Mouse (Mus musculus) spleen, embryonic (tissue): ENCODE results near the gene Shc3.

ENCODE experiments used
- CTCF ChIA-PET: fragments of 350-600 bp; sonication (Branson Sonifier 250); formaldehyde crosslinking; loops from one replicate; lab custom pipeline; 2022; lab: Charles Lee

The Shc3 gene

DNA sequence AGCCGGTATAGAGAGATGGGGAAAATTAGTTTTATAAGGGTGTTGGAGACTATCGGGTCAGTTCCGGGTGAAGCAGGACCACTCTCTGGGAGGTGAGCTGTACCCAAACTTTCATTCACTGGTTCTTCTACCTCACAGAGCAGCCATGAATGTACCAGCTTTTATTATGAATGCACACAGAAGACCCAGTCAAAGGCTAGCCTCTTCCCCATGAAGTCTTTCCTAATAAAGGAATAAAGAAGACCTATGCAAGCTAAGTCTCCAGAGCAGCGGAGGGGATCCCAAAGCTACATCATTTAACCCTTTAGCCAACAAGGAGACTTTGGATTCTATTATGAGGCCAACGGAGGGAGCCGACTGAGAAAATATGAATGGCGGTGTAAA, 458 bp upstream of the Shc3 start:
- CTCF ChIA-PET = no interaction called here

DNA sequence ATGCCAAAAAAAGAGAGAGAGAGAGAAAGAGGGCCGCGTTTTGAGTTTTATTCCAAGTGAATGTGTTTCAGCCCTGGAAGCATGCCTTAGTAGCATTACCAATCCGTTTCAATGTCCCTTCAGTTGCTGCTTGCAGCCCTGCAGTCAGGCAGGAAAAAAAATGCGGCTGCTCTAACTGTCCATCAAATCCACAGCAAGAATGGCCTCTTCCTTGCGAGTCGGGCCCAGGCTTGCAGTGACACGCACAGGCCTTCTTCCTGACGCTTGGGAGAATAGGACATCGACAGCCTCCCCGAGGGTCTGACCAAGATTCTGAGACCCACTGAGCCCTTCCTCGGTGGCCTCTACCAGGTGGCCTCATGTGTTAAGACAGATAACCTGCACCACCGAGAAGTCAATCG, 718 bp downstream of the Shc3 start:
- CTCF ChIA-PET = no interaction called here

DNA sequence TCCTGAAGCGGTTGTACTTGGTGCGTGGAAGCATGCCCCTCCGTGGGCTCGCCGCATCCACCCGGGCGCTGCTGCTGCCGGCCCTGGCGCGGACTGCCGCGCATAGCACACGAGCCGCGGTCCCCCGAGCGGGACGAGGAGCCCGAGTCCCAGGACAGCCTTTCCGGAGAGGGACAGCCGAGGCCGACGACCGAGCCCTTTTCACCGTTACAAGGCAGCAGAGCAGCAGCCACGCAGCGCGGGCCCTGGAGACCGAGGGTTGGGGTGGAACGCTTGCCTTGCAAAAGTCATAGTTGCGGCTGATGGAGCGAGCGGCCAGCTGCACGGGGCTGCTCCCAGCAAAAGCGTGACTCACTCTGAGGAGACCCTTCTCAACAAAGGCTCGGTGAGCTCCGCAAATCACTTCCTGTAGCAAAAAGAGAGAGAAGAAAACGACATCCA, 1.8 kb downstream of the Shc3 start:
- CTCF ChIA-PET = no interaction called here

DNA sequence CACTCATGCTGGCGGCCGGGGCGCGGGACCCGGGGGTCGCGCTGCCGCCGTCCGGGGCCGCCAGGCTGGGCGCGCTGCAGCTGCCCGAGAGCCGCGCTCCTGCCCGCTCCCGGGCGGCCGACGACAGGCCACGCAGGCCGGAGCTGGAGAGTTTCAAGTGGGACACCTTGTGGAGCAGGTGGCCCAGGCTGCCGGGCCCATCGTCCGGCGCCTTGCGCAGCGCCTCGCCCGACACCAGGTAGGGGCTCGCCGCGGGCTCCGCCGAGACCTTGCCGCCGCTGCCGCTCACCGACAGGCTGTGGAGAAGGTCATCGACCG, 2.2 kb downstream of the Shc3 start:
- CTCF ChIA-PET = no interaction called here

DNA sequence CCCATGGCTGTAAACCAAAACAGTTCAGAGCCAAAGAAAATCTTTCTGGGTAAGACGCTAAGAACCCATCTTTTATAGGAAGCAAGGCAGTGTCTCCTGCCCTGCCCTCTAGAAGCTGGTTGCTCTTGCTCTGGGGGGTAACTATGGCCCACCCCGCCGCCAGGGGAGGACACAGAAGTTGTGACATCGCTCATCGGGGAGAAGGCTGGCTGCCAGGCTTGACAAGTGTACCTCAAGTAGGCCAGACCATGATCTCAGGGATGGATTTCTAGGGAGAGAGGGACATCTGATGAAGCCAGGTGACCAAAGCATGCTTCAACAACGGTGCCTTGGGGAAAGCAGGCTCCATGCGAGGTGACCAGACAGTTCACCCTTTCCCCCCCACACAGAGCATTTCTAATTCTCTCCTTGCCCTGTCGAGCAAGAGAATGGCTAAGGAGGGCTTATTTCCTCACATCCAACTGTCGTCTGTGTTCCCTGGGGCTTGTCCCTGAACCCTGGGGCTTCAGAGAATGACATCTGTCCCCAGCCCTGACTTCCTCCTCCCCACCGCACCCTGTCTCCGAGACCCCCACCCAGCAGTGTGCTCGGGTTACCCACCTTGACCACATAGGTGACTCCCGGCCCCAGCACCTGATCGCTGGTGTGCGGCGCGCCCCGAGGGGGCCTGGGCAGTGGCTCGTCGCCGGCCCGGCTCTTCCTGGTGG, 2.7 kb downstream of the Shc3 start:
- CTCF ChIA-PET = interaction anchor here (0.7 kb wide), 1 partner anchor 381 kb away, joined by 6 read pairs; no protein-coding TSS in a partner anchor

DNA sequence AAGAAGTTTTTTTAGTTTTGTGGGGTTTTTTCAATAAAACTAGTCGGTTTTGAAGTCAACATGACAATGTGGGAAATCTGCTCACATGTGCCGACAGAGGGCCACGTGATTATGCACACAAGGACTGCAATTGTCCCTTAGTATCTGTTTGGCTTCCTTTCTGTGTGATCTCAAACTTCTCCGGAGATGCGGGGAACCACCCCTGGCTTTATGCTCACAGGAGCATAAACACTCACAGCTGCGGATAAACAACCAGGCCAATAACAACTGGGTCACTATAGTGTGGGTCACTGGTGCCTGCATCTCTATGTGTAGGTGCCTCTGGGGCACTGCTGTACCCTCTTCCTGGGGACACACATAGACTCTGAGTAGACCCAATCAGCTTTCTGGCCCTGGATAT, 4.5 kb downstream of the Shc3 start:
- CTCF ChIA-PET = no interaction called here

DNA sequence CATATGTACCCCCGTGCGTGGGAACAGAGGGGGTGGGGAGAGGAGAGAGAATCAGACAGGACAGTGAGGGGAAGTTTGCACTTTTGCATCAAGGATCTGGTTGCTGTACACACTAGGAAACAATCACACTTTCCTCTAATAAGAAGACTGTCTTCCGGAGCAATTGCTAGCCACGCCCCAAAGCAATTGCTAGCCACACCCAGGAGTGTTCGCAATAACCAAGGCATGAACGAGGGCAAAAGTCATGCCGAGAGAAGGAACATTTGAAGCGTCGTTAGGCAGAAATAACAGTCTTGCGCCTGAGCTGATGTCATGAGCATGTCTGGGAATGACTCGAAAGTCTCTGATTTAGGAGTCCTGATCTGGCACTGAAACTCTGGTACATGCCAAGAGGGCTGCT, 15.9 kb downstream of the Shc3 start:
- CTCF ChIA-PET = no interaction called here

DNA sequence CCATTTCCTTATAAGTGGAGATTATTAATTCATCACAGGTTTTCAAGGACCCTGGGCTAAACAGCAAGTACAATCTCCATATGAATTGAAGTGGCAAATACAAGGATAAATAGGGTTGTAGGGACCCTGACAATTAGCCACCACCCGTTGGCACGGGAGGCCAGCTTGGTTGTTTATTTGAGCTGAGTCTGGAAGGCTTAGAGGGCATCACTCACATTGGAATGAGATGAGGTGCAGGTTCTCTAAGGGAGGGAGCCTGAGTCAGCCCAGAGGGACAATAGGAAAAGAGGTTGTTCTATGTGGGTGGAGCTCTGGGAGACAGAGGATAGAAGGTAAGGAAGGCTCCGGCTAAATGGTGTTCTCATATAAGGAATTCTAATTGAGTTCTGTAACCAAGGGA, 17.0 kb downstream of the Shc3 start:
- CTCF ChIA-PET = no interaction called here

DNA sequence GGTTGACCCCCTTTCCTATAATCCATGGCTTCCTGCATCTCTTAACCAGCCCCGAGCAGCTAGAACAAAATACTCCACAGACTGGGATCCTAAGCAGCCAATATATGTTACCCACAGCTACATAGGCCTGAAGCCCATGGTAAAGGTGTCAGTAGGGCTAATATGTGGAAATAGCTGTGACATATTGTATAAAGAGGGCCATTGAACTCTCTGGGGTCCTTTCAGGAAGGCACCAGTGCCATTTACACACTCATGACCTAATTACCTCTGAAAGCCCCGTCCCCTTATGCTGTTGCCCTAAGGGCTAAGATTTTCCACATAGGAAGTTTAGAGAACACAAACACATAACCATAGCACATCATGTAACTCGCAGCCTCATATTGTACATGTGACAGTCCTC, 17.4 kb downstream of the Shc3 start:
- CTCF ChIA-PET = no interaction called here

DNA sequence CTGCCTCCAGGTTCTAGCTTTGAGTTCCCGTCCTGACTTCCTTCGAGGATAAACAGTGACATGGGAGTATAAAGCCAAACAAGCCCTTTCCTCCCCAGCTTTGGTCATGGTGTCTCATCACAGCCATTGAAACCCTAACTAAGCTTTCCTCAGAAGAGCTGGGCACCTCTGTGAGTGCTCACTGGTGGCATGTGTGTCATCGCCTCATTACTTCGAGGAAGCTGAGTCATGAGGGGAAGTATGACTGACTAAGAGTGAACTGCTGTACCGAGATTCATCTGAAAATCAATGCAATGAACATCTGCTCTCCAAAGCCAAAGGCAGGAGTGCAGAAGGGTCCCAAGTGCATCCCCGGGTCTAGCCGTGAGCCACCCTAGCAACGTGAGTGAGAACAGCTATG, 29.4 kb downstream of the Shc3 start:
- CTCF ChIA-PET = no interaction called here

DNA sequence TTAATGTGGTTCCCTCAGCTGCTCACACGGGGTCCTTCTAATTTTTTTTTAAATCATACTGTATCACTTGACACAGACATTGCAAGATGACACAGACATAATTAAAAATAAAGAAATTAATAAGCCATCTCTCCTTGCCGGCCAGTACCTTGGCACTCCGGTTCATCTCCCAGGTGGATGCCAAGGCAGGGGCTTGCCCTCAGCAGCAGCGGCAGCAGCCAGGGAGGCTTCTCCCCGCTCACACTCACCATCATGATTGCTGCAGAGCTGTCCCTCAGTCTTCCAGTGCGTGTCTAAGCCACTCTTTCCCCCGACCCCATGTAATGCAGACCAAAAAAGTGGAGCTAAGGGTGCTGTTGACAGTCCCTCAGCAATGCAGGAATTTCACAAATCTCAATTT, 33.9 kb downstream of the Shc3 start:
- CTCF ChIA-PET = no interaction called here

DNA sequence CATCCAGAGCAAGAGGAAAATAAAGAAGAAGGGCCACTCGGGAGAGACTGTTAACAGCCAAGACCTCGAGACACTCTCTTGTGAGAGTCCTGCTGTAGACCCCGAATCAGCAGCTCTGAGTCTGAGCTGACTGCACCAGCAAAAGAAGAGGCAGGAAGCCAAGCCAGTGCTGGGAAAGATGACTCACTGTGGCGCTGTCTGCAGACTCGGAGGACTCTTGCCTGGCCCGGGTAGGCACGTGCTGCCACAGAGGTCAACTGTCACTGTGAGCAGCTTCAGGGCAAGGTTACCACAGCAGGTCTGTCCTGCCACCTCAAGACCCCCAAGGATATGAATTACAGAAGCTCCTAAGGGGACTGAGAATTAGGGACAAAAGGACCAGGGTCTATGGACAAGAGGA, 42.7 kb downstream of the Shc3 start:
- CTCF ChIA-PET = no interaction called here

DNA sequence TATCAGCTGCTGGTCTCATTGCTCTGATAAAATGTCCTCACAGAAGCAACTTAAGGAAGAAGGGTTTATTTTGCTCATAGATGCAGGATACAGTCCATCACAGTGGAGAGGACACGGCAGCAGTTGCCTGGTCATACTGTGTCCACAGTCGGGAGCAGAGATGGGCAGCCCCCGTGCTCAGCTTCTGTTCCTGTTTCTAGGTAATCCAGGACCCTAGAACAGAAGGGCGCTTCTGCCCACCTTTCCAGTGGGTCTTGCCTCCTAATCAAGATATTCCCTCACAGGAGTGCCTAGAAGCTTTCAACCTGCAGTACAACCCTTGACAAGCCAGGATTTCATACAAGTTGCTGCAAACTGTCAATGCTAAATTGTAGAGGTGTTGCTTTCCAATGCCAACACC, 44.9 kb downstream of the Shc3 start:
- CTCF ChIA-PET = no interaction called here

DNA sequence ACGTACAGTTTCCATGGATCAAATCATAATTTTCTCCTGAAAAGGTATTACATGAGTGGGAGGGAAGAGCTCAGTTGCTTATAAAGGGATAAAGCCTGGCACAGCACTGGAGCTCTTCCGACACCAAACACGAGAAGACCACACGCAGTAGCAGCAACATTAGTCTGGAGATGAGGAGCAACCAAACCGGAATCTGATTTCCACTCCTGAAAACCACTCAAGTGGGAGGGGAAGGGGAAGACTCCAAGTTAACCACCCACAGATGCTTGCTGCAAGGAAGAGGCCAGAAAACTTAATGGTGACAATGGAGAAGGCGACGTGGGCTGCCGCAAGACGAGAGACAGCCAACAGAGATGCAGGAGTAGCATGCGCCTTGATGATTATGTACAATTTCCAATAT, 45.9 kb downstream of the Shc3 start:
- CTCF ChIA-PET = no interaction called here

DNA sequence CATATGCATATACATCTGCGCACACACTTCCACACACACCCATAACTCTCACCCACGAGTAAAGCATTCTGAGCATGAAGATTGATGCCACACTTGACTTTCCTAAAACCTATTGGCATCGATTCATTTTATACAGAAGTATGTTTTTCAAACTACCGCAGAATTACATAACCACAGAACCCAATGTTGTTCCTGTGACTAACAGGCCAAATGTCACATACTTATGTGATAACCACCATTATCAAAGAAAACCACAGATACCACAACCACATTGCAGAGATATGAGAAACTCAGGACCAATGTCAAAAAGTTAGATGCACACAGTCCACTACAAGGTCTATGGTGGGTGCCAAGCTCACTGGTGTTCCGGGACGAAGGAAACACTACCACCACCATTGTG, 50.3 kb downstream of the Shc3 start:
- CTCF ChIA-PET = no interaction called here

DNA sequence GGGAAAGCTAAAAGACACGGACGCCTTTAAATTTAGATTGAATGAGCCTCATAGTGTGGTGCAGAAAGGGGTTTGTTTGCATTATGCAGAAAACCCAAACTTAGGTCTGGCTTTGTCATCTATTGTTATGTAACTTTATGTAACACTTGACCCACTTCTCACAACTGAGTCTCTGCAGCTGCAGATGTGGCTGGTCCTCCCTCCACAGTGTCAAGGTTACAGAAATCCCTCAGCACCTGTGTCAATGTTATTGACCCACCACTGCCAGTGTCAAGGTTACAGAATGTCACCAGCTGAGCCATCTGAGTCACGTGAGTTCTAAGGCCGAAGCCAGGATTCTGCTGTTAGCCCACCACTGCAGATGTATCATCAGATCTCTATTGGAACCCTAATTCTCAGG, 51.3 kb downstream of the Shc3 start:
- CTCF ChIA-PET = no interaction called here

DNA sequence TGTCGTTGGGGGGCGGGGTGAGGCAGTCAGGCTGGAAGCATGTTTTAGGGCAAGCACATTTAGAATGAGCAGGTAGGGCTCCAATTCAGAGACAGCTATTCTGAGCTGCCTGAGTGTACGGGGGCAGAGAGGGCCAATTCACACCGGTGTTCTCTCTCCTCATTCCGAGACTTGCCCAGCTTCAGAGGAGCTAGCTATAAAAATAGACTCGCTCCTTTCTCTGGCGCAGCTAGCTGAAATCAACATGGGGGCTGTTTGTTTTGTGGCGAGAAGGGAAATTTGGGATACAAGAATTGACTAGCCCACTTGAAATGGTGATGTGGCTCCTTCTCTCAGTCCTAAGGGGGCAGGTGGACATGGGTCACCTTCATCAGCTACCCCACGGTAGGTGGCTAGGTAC, 60.4 kb downstream of the Shc3 start:
- CTCF ChIA-PET = no interaction called here

DNA sequence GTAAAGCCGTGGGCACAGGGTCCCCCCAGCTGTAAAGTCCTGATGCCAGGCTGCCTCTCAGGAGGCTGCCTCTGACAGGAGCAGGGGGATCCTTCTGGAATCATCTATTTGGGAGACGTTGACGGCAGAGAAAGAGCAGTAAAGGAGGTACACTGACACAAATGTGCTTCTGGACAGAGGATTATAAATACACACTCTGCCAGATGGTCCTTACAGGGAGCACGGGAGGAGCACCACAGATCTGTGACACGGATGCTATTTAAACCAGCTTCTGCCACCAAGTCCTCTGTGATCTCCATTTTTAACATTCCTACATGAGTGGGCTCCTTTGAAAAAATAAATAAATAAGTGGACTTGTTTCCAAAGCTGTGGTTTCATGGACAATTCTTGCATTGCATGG, 63.5 kb downstream of the Shc3 start:
- CTCF ChIA-PET = interaction anchor here (0.6 kb wide), 1 partner anchor 14 kb away, joined by 3 read pairs; no protein-coding TSS in a partner anchor

DNA sequence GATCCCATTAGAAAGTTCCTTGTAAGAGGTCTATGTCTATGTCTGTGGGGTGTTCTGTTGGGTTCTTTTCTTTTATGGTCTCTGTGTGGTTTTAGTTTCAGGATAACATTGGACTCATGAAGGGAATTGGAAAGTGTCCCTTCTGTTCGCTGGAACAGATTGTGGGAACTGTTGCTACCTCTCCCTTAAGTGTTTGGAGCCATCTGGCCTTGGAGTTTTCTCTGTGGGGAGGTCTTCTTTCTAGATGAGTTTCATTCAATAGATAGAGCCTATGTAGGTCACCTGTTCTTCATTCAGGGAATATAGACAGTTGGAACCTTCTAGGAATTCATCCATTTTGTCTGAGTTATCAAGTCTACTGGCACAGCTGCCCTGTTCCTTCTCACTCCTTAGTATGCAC, 69.5 kb downstream of the Shc3 start:
- CTCF ChIA-PET = no interaction called here

DNA sequence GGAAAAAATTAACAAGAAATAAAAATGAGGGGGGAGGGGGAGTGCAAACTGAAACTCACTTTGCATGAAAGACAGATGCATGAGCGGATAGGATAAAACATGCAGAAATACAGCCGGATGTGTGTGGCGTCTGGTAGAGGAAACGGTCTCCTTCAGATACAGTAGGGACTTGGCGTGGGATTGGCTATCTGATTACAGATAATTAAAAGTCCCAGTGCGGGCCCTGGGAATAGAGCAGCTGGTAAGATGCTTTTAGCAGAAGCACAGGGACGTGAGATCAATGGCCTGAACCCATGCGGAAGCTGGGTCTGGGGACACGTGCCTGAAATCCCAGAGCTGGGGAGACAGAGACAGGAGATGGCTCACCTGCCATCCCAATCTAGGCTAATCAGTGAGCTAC, 75.5 kb downstream of the Shc3 start:
- CTCF ChIA-PET = no interaction called here

DNA sequence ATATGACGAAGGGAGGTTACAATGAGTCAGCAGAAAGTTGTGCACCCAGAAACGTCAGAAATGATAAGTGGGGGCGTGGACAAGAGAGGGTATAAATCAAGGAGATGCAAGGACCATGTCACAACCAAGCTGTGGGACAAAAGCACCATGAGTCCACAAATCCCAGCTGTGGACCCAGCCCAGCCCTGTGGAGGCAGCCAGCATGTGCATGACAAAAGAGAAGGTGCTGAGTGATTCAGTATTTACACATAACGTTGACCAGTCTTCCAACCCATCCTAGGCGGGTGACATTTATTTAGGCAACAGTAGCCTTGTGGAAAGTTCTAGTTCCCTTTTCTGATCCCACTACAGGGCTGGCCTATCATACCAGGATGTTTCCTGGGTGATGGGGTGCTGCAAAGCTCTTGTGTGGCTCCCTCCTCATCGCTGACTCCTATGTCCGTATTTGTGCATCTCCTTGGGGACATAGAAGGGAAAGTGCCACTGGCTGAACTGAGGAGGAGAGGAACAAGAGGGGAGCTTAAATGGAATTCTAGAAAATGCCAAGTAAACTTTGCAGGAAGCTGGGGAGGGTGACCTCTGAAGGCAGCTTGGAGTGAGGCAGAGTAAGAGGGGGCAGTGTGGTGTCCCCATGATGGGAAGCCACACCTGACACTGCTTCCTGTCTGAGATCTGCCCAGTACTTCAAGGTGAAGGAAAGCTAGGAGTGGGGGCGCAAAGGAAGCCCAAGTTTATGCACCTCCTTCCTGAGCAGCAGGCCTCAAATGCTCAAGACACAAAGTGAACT, 77.4 kb downstream of the Shc3 start:
- CTCF ChIA-PET = no interaction called here

DNA sequence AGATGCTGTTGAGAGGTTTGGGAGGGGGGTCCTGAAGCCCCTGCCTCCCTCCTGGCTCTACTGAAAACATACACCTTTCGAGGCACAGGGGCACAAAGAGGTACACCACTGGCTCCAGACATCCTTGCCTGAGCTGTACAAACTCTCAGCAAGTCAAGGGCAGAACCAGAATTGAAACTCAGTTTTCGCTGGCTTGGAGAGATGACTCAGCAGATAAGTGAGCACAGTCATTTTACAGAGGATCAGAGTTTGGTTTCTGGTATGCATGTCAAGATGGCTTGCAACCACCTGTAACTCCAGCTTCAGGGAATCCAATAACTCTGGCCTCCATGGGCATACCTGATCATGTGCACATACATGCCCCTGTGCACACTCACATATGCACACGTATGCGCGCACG, 79.0 kb downstream of the Shc3 start:
- CTCF ChIA-PET = no interaction called here

DNA sequence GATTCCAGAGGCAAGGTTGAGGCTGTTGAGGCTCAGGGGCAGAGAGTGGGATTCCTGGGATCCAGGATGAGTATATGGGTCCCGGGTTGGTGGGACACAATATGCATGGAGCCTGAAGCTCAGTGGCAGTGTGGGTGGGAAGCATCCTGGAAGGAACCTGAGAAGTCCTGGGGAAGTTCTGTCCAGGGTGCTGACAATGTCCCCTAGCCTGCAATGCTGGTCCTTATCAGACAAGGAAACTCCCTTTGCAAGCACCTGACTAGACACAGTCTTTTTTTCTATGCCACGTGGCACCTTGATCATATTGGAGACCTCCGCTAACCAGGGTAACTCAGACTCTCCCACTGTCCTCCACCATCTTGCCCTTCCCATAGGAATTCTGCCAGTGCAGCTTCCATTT, 80.3 kb downstream of the Shc3 start:
- CTCF ChIA-PET = no interaction called here

DNA sequence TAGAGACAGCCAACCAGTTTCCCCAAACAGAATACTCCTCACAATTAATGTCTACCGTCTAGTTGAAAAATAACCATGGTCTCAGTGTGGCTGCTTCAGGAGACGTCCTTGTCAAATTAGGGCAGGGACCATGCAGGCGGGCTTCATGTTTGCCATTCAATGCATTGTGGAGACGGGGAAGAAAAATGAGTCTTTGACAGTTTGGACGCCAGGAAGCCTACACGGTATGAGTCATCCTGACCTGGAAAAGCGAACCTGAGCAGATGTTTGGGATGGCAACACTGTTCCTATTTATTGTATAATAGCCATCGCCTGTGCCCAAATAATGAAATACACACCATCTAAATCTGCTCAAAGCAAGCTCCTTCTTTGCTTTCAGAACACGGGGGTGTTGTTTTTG, 83.9 kb downstream of the Shc3 start:
- CTCF ChIA-PET = no interaction called here
